Mouse (Mus musculus) lung, postnatal 25 days (tissue): ENCODE data around the gene Il23a.
"Not testable (repeated sequence)": the region's sequence is repeated elsewhere in the genome, so short reads cannot be mapped to it uniquely, and the experiment has no call there.

Source experiments
- DNase-seq: peaks from one replicate; pipeline ENCODE4 v3.0.0; 2022; ENCODE audit warnings: low spot score

Il23a gene

GRCm38 (mm10) chr10:128263393-128264310 lies 34.9 kb downstream of the Il23a start:
- no peak for DNase-seq

- no peak for DNase-seq
Observed at GRCm38 (mm10) chr10:128262300-128262699, 36.3 kb downstream of the Il23a start.

GRCm38 (mm10) chr10:128260376-128260775 lies 38.2 kb downstream of the Il23a start:
- DNase-seq: not testable (repeated sequence)

GRCm38 (mm10) chr10:128259946-128260345 lies 38.6 kb downstream of the Il23a start:
- no peak for DNase-seq

GRCm38 (mm10) chr10:128258953-128259352 lies 39.6 kb downstream of the Il23a start:
- peak; percentile 42 for DNase-seq

- no peak for DNase-seq
Observed at GRCm38 (mm10) chr10:128256328-128256727, 42.2 kb downstream of the Il23a start.

- DNase-seq: no peak
Observed at GRCm38 (mm10) chr10:128255925-128256324, 42.6 kb downstream of the Il23a start.

GRCm38 (mm10) chr10:128253677-128254255 lies 44.8 kb downstream of the Il23a start, which contains the start of gene Apon:
Gene Apon, plus strand, starts transcription at chr10:128254096.
- DNase-seq: peak; percentile 19

GRCm38 (mm10) chr10:128250565-128250964 lies 48.0 kb downstream of the Il23a start:
- no peak for DNase-seq

GRCm38 (mm10) chr10:128247020-128247732 lies 51.4 kb downstream of the Il23a start:
- peak; percentile 69 for DNase-seq
